Mouse (Mus musculus): Measurements from ENCODE around the gene Akap11. TPM values are rescaled to one million over a fixed set of nuclear protein-coding genes. Genes with fewer than 3 reads are reported as not detected.

The Akap11 gene
- total RNA-seq, 1 experiment = 25.3 TPM

DNA sequence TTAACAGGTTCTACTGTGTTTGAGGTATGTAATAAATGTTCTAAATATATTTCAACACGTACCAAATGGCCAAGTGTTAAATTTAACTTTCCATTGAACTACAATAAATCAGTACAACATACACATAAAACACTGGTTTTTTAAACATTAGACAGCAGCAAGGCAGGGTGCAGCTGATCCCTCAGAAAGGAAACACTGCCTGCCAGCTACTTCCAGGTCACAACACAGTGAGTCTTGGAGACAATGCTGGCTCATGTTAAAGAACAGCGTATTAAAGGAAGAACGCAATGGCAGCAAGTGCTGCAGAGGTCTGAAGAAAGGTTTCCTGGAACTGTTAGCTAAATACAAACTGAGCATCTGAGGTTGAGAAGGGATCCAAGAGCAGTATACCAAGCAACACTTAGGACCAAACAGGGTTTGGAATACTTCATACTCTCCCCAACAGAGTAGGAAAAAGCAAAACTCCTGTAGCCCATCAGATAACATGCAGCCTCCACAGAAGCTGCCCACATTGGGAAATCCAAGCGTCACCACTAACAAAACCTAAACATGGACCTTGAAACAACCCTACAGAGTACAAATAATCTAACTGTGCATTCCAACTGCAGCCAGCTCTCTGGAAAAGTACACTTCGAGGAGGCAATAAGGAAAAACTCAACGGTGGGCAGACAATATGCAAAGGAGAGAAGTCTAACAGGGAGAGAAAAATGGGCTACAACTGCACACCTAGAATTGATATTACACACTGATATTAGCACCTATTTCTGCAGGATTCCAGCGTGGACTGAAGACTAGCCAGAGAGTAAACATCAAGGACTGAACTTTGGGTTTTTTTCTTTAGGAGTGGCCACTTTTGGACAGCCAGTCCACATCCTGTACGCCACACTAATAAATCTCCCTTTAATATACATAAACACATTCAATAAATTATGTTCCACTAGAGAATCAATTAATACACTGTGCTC lies 7.9 kb downstream of the Akap11 start:
- H3K4me3 ChIP-seq (ENCODE audit: insufficient read depth in 1 of 2, low read depth in 1 of 2, low read length in 2 of 2, poor library complexity in 1 of 2, severe bottlenecking in 1 of 2) = no peak overlapping the region
- in situ Hi-C loops (cut with MboI; ENCODE audit: low sequenced_read_pairs in 2 of 2, unreplicated experiment in 2 of 2) = no loop called here
- TF ChIP-seq MAFK (IDR thresholded peaks at IDR 0.05; ENCODE audit: insufficient read depth, low read depth, low read length) = no peak
- no peak for TF ChIP-seq ZC3H11A (IDR thresholded peaks at IDR 0.05; ENCODE audit: borderline replicate concordance, low read depth, low read length)
- no peak for DNase-seq (ENCODE audit: low read depth, low spot score)
- no peaks in the 10 kb centered on the region for H3K36me3 ChIP-seq (ENCODE audit: control insufficient read depth, insufficient read depth, low read length, poor library complexity, severe bottlenecking)
- H3K27ac ChIP-seq (ENCODE audit: insufficient read depth, low read depth, low read length, poor library complexity, severe bottlenecking) = no peak overlapping the region
- H3K9me3 ChIP-seq (ENCODE audit: control insufficient read depth, insufficient read depth, low read depth, low read length) = no peaks in the 10 kb centered on the region
- no peaks in the 10 kb centered on the region; a peak in 1 of 4 replicates for H3K4me1 ChIP-seq (ENCODE audit: control insufficient read depth in 2 of 2, insufficient read depth in 2 of 2, low read length in 2 of 2, poor library complexity in 1 of 2)
- no peak overlapping the region for H3K9ac ChIP-seq (ENCODE audit: insufficient read depth, low read depth, low read length, poor library complexity, severe bottlenecking)

DNA sequence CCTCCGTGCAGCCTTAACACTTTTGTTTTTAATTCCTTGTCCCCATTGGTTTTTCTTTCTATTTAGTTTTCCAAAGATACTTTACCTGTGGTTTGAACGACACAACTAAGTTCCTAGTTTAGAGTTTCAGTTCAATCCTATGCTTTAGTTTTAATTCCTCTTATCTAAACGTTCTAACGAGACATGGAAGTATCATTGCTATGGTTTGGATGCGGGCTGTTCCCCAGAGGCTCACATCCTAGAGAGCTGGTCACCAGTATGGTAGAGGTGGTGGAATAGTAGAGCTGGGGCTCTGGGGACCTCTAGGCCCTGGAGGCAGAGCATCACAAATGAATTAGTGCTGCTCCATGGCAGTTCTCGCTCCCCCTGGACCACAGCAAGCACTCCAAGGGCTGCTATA lies 9.7 kb downstream of the Akap11 start:
- no peak for TF ChIP-seq ZC3H11A (IDR thresholded peaks at IDR 0.05; ENCODE audit: borderline replicate concordance, low read depth, low read length)
- in situ Hi-C loops (cut with MboI; ENCODE audit: low sequenced_read_pairs in 2 of 2, unreplicated experiment in 2 of 2) = no loop called here
- Histone ChIP-seq H3K9me3 (ENCODE audit: control insufficient read depth, insufficient read depth, low read depth, low read length) (no peaks in the 10 kb centered on the region), H3K36me3 (ENCODE audit: control insufficient read depth, insufficient read depth, low read length, poor library complexity, severe bottlenecking) (no peaks in the 10 kb centered on the region), H3K27ac (ENCODE audit: insufficient read depth, low read depth, low read length, poor library complexity, severe bottlenecking) (no peak overlapping the region), H3K4me1 (ENCODE audit: control insufficient read depth in 2 of 2, insufficient read depth in 2 of 2, low read length in 2 of 2, poor library complexity in 1 of 2) (no peaks in the 10 kb centered on the region; a peak in 1 of 4 replicates), H3K9ac (ENCODE audit: insufficient read depth, low read depth, low read length, poor library complexity, severe bottlenecking) (no peak overlapping the region), H3K4me3 (ENCODE audit: insufficient read depth in 1 of 2, low read depth in 1 of 2, low read length in 2 of 2, poor library complexity in 1 of 2, severe bottlenecking in 1 of 2) (no peak overlapping the region)
- no peak for DNase-seq (ENCODE audit: low read depth, low spot score)

DNA sequence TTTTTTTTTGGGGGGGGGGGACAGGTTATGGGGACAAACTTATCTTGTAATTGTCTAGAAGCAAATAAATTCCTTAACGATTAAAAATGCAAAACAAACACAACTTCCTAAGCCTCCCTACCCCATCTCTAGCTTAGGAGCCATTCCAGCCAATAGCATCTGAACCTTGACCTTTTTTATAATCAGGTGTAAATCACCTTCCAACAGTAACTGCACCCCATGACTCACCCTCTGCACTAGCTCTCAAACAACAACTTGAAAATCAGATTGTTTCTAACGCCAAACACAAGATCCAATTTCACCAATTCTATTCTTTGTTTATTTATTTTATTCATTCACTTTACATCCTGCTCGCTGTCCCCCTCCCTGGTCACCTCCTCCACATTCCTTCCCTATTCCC lies 10.1 kb downstream of the Akap11 start:
- no peaks in the 10 kb centered on the region; a peak in 1 of 4 replicates for H3K4me1 ChIP-seq (ENCODE audit: control insufficient read depth in 2 of 2, insufficient read depth in 2 of 2, low read length in 2 of 2, poor library complexity in 1 of 2)
- DNase-seq (ENCODE audit: low read depth, low spot score) = no peak
- no peaks in the 10 kb centered on the region for H3K36me3 ChIP-seq (ENCODE audit: control insufficient read depth, insufficient read depth, low read length, poor library complexity, severe bottlenecking)
- no peaks in the 10 kb centered on the region for H3K9me3 ChIP-seq (ENCODE audit: control insufficient read depth, insufficient read depth, low read depth, low read length)
- in situ Hi-C loops (cut with MboI; ENCODE audit: low sequenced_read_pairs in 2 of 2, unreplicated experiment in 2 of 2) = no loop called here
- H3K4me3 ChIP-seq (ENCODE audit: insufficient read depth in 1 of 2, low read depth in 1 of 2, low read length in 2 of 2, poor library complexity in 1 of 2, severe bottlenecking in 1 of 2) = no peak overlapping the region
- no peak overlapping the region for H3K27ac ChIP-seq (ENCODE audit: insufficient read depth, low read depth, low read length, poor library complexity, severe bottlenecking)
- no peak overlapping the region for H3K9ac ChIP-seq (ENCODE audit: insufficient read depth, low read depth, low read length, poor library complexity, severe bottlenecking)
- TF ChIP-seq CHD2 (IDR thresholded peaks at IDR 0.05; ENCODE audit: low read depth, low read length) (no peak), ZC3H11A (IDR thresholded peaks at IDR 0.05; ENCODE audit: borderline replicate concordance, low read depth, low read length) (no peak), HCFC1 (IDR thresholded peaks at IDR 0.05; ENCODE audit: borderline replicate concordance, insufficient read depth, low read length) (no peak), ZNF384 (IDR thresholded peaks at IDR 0.05; ENCODE audit: low read depth, low read length) (no peak), MAFK (IDR thresholded peaks at IDR 0.05; ENCODE audit: insufficient read depth, low read depth, low read length) (no peak)

DNA sequence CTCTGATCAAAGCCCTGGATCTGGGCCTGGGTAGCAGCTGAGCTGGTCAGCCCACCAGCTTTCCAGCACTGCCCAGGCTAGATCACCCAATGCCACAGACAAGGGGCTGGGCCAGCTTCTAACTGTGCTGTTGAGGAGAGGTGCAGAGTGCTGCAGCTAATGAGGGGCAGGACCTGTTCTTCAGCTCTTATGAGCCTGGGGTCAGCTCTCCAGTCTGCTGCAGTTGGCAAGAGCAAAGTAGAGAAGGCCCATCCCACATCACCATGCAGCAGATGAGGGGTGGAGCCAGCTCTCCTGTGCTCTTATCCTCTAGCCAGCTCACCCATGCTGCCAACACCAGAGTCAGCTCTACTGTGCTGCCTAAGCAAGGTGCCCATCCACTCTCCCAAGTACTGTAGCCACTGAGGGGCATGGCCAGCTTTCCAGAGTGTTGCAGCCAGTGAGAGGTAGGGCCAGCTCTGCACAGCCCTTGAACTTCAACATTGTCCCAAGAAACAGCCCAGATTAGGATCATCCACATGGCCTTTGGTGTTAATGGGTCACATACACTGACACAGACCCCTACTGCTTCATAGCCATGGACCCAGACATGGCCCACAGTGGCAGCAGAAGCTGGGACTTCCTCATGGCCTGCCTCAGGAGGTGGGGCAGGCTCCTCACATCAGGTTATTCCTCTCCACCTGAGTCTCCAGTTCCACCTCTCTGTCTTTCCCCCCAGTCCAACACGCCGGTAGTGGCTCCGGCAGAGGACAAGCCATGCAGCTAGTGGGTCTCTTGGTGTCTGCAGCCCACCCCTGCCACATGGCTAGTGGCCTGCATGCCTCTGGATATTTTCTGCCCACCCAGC lies 10.8 kb downstream of the Akap11 start:
- H3K9ac ChIP-seq (ENCODE audit: insufficient read depth, low read depth, low read length, poor library complexity, severe bottlenecking) = no peak overlapping the region
- no peak for TF ChIP-seq HCFC1 (IDR thresholded peaks at IDR 0.05; ENCODE audit: borderline replicate concordance, insufficient read depth, low read length)
- TF ChIP-seq MAFK (IDR thresholded peaks at IDR 0.05; ENCODE audit: insufficient read depth, low read depth, low read length) = no peak
- no peak for TF ChIP-seq ZC3H11A (IDR thresholded peaks at IDR 0.05; ENCODE audit: borderline replicate concordance, low read depth, low read length)
- no peak for TF ChIP-seq CHD2 (IDR thresholded peaks at IDR 0.05; ENCODE audit: low read depth, low read length)
- no peak for TF ChIP-seq ZNF384 (IDR thresholded peaks at IDR 0.05; ENCODE audit: low read depth, low read length)
- H3K4me1 ChIP-seq (ENCODE audit: control insufficient read depth in 2 of 2, insufficient read depth in 2 of 2, low read length in 2 of 2, poor library complexity in 1 of 2) = no peaks in the 10 kb centered on the region; a peak in 1 of 4 replicates
- no peaks in the 10 kb centered on the region for H3K36me3 ChIP-seq (ENCODE audit: control insufficient read depth, insufficient read depth, low read length, poor library complexity, severe bottlenecking)
- no peak overlapping the region for H3K4me3 ChIP-seq (ENCODE audit: insufficient read depth in 1 of 2, low read depth in 1 of 2, low read length in 2 of 2, poor library complexity in 1 of 2, severe bottlenecking in 1 of 2)
- no peaks in the 10 kb centered on the region for H3K9me3 ChIP-seq (ENCODE audit: control insufficient read depth, insufficient read depth, low read depth, low read length)
- H3K27ac ChIP-seq (ENCODE audit: insufficient read depth, low read depth, low read length, poor library complexity, severe bottlenecking) = no peak overlapping the region
- in situ Hi-C loops (cut with MboI; ENCODE audit: low sequenced_read_pairs in 2 of 2, unreplicated experiment in 2 of 2) = no loop called here
- DNase-seq (ENCODE audit: low read depth, low spot score) = no peak

All from ES-E14 (cell line).